Mouse (Mus musculus): ENCODE measurements around the gene Samd8.

The Samd8 gene

DNA sequence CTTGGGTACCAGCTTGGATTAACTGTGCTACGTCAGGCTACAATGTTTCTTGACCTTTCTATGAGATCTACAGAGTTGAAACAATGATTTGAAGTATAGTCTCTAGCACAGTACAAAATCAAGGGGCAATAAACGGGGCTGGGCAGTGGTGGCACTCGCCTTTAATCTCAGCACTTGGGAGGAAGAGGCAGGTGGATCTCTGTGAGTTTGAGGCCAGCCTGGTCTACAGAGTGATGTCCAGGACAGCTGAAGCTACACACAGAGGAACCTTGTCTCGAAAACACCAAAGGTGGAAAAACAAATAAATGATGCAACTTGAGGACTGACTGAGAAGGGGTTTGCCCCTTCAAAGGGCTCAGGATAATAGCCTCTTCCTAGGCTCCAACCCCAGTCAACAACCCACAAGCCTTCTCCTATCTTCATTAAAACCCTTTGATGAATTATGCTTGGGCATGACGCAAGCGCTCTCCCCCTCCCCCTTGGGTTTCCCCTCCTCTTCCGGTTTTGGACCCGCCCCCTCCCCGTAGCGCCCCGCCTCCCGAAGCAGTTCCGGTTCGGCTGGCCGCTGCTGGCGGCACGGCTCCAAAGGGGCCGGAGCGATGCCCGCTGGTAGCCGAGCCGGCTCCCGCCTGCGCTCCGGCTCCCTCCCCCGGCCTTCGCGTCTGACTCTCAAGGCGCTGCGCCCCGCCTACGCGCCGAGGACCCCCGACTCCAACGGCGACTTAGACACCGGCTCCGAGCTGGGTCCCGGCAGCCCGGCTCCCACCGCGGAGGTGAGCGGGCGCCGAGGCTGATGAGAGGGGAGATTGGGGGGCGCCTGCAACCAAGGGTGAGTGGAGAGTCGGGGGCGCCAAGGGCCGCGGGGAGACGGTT lies at the start of gene Samd8:
TSS of gene Samd8 (plus strand) at position 524 of the 873 bp plus-strand sequence.
- DNase-seq: peak; percentile 77 to 81

DNA sequence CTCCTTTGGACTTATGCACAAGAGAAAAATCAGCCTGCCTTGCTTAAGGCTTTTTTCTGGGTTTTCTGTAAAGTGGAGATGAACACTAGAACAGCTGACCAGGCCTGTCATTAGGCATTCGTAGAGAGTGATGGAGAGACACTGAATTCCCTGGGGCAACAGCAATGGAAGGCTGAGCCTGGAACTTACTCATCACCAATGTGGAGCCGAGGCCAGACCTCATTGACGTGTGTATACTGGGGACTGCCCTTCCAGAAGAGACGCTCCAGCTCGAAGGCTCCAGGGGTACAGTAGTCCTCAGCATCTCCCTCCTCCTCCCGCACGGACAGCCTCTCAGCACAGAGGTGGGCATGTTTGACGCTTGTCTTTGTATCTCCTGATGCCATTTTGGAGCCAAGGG lies 47.6 kb upstream of the Samd8 start:
- DNase-seq: no peak

DNA sequence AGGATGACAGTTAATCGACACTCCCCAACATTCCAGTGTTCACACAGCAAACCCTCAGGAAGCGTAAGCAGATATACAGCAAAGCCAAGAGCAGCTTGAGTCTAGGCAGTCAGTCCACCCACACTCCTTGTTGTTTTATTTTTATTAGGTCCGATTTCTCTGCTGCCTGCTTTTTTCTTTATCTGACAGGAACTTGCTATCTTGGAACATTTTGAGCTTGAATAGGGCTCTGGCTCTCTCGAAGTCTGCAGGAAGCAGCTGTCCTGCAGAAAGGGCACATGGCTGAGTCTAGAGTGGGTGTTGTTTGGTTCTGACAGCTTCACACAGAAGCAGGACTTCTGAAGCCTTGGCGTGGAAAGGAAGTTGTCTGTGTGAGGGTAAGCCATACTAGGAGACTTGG lies 47.1 kb upstream of the Samd8 start:
- DNase-seq: no peak

DNA sequence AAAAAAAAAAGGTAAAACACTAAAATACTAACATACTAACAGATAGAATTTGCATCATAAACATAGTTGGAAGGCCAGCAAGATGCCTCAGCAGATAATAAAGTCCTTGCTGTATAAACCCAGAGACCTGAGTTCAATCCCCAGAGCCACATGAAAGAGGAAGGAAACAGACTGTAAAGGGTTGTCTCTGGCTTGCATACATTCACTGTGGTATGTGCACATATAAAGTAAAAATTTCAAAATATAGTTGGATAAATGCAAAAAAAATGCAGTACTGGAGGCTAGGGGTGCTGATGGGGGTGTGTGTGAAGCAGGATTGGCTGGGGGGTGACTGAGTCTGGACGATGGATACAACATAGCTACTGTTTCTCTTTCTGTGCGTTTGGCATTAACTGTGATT lies 44.9 kb upstream of the Samd8 start:
- no peak for DNase-seq

DNA sequence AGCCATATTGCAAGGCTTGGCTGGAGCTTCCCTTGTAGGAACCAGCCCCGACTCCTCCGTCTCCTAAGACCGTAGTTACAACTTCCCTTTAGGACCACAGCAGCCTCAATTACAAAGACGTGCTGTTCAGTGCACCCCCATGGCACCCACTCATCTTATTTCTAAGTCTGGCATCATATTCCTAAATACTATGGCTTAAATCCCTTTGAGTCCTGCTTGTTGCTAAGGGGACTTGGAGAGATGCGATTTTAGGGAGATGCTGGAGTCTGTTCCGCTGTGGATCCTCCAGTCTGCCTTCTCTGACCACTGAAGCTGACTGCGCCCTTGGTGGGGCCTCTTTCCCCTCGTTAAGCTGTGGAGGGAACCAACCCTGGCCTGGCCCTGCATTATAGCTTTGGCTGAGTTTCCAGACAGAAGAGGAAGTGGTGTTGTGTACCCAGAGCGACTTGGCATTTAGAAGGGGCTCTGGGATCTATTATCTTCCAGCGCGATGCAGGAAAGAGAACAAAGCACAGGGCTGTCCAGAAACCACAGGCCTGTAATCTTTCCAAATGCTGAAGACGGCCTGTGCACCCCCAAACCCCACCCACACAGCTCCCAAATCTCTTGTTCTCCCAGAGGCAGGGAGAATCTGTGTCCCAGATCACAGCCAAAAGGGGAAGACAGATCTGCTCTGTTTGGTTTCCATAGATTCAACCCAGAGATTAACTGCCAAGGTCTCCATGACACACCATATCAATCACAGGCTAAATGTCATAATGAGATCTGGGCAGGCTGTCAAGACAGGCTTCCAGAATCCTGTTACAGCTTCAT lies 43.4 kb upstream of the Samd8 start:
- DNase-seq: no peak

DNA sequence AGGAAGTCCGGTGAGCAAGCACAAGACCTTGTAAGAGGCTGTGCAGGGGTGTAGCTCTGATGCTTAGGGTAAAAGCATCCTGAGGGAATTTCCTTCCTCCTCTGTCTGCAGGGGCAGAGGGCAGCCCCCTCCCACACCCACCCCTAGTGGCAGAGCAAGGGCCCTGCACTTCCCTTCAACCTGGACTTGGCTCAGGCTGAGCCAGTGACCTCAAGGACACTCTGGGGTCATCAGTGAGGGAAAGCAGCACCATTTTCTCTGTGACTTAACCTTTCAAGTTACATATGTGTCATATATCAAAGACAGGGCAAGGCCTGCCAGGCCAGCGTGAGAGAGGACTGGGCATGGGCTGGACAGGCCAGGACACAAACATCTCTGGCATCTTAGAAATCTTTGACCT lies 40.8 kb upstream of the Samd8 start:
- no peak for DNase-seq

DNA sequence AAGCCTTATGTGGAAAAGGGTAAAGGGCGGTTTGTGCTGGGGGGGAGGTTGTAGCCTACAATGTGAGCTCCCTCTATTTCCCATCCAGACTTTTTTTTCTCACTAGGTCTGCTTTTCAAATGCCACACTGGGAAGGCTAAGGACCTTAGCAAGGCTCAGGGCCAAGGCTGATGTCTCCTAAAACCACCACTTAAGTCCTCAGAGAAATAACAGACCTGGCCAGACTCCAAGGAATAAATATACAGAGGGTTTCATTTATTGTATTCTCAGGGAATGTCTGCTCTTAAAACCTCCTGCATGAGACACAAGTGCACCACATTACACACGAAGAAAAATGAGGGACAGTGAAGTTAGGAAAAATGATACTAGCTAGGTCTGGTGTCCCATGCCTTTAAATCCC lies 39.1 kb upstream of the Samd8 start:
- no peak for DNase-seq

DNA sequence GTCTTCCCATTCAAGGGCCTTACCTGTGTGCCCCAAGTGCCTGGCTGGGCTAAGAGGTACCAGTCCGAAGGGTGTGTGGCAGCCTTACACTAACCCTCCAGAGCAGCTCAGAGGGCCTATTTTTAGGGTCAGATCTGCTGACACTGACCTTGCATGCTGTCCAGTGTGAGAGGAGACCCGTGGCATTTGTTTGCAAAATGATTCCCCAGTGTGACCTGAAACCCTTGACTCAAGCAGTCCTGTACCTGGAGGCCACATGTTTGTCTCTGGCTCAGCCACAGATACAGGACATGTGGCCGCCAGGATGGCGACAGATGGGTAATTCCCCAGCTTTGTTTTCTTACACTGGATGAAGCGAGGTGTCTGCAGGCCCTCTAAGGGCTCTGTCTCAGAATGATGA lies 35.8 kb upstream of the Samd8 start, which contains the start of gene Dupd1:
TSS of gene Dupd1 (minus strand) at position 91 of the 400 bp plus-strand sequence.
- DNase-seq: no peak

DNA sequence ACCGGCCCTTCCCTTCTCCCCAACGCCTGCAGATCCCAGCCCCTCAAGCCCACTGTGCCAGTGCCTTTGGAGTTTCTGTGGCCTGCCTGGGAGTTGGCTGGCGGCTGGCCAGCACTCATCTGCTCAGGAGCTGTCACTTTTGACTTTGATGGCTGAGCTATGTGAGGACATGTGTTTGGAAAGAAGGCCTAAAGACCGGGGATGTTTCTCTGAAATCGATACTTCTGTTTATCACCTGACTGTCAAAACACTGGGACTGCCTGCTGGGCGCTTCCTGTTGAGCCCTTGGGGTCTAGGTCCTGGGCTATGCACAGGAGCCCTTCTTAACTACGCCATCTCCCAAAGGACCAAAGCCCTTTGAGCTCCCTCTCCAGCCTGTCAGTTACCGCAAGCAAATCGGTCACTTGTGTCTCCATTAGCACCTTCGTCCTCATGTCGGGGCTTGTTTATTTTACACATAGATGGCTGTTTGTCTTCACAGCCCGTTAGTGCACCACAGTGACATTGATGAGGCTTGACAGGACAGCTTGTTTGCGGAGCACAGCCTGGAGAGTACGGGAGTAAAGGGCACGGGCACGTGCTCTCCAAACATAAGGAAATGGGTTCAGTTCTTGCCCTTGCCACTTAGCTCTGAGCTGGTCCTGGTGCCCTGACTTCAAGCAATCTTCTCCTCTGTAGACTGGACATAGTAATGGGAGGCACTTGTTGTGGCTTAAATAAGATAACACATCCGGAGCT lies 30.5 kb upstream of the Samd8 start:
- DNase-seq: no peak

DNA sequence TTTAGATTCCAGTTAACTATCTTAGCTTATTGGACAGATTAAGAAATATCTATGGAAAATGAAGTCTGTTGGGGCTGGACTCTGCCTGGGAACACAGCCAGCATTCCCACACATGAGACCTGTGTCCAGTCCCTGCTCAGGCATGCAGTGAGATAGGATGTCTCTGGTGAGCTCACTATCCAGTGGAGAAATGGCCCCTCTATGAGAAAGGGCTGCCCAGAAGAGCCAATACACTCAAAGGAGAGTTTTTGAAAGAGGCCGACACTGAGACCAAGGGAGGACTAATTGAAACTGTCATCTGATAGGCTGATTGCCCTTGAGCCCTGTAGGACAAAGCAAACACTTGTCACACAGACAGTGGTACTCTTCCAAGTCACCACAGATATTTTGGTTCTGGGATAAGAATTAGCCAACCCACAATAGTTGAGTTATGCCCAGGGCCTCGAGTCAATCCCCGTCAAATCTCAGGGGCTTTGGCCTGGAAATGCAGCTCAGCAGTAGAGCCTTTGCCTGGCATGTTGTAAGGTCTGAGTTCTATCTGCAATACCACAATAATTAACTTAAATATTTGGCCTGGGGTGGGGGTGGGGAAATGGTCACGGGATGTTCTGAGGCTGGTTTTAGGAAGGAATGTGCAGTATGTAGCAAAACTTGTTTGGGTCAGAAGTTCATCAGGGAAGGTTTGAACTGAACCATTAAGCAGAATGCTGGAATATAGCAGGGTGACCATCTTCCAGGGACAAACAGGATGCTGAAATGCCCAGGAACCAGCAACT lies 29.7 kb upstream of the Samd8 start:
- DNase-seq: no peak

DNA sequence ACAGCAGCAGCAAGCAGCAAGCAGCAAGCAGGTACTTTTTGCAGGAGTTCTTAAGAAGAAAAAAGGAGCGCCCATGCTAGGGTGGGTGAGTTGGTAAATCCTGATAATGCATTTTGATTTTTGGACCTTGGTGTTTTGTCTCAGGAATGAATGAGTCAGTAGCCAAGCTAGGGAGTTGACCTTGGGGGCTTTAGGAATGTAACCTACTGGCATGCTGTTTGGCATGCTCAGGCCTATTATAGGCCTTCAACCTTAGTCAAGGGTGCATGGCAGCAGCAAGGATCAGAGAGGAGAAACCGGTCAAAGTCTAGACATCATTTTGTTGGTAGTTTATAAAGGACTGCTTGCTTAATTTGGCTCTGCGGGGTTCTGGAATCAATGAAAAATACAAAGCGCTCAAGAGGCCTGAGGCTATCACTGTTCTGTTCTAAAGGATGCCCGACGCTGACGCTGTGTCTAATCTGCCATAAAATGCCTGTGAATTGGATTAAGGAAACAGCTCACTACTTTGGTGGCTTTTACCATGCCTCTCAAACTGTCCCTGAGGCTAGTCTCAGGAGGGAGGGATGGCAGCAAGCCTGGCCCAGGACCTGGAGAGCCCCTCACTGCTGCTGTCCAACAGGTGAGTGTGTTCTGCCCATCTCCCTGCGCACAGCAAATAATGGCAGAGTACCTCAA lies 28.2 kb upstream of the Samd8 start:
- DNase-seq: no peak

DNA sequence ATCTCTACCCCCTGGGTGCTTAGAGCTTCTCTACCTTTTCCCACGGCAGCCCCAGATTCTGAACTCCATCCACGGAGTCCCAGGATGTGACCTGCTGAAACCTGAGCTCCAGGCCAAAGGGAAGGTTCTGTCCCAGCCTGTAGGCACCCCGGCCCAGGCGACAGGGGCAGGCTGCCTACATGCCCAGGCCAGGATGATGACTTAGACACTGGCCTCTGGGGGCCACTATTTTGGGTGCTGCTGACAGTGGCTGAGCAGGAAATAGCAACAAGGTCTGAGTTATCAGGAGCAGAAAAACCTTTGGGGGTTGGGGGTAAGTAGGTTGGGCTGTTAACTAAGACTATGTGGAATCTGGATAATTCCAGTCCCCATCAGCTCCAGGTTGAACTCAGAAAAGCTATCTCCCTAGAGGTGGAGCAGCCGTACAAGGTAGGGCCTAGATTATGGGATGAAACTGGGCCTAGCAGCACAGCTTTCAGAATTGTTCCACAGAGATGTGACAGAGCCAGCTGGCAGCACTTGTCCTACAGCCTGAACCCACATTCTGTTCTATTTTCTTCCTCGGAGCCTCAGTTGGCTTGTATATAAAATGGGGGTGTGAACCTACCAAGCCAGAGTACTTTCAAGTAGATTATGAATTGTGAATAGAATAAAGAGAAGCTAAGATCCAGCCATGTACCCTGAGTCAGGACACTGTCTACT lies 21.1 kb upstream of the Samd8 start:
- no peak for DNase-seq

DNA sequence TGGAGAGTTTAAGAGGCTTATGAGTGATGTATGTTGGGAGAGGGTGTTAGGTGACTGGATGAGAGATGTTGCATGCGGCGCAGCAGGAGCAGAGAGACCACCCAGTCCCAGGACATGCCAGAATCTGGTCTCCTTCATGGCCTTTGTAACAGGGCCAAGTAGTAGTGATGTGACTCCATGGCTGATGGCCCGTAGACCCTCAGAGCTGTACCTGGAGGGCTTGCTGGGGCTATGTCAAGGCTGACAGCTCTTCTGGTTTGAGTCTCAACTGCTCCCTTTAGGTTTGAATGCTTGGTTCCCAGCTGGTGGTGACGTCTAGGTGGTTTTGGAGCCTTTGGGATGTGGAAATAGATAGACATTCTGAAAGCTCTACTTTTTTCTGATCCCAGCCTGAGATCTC lies 20.4 kb upstream of the Samd8 start:
- DNase-seq: no peak

DNA sequence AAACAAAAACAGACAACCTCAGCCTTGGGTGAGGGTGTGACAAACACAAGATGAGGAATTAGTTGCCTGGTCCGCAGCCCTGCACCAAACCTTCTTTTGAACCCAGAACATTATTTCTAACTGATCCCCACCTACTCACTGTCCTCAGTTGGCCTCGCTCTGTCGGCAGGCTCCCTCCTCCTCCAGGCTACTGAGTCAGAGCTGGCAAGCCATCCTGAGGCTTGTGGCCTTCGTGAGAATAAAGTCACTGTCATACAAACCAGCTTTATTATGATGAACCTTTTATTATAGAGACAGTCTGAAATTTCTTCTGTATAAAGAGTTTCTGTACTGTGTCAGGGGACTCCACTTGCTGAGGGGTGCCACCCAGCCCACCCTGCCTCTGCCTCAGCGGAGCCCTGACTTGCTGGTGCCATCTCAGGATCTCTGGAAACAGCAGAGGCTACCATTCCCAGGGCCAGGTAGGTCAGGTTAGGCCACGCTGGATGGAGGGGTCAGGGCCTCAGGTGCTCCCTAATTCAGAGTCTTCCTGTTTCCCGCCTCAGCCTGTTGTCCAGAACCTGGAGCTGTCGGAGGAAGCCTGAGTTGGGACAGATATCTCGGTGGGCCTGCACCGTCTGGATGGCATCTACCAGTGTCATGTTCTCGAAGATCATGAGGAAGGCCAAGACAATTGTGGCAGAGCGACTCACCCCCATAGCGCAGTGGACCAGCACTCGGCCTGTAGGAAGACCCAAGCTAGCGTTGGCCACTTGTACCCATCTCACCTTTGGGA lies 17.0 kb upstream of the Samd8 start:
- DNase-seq: no peak

DNA sequence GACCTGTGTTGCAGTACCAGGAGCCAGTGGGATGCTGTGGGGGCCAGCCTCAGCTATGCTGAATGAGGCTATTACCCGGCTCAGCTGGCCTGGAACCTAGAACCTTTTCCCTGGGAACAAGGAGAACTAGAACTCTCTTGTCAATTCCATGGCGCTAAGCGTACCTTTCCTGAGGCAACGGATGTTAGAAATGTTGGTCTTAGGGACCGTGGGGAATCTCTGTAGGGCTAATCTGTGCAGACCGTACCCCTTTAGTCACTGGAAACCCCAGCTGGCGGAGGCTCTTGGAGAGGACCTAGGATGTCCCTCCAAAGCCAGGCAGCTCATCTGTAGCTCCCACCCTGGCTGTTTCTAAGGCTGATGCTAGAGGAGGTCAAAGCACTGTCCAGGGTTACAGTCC lies 10.0 kb upstream of the Samd8 start:
- DNase-seq: no peak

DNA sequence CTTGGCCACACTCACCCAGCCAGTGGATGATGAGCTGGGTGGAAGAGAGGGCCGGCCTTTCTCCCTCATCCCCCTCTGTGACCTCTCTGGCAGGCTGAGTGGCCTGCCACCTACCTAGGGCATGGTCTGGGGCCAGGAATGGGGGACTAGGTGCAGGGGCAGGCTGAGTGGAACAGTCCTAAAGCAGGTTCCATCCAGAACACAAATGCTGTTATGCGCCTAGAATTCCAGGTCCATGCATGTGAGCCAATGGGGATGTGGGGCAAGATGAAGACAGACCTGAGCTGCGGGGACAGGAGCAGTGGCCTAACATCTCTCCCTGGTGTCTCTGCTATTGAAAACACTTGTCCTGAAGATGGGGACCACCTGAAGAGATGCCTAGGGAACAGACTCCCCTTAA lies 9.0 kb upstream of the Samd8 start:
- no peak for DNase-seq

DNA sequence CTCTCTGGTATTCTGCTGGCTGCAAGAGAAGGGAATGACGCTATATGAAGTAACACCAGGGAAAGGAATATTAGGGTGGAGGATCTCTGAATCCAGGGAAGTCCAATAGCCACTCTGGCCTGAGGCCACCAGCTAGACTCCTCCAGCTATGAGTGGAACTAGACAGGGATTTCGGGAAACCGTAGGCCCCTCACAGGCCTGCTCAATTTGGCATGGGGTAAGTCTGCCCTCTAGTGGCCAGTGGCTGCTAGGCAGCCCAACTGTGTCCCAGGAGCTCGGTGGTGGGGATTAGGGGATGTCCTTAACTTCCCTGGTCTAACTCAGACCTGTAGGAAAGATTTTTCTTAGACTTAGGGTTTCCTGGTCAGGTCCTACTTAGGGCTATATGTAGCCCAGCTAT lies 8.5 kb upstream of the Samd8 start:
- DNase-seq: peak; percentile 51 to 72

DNA sequence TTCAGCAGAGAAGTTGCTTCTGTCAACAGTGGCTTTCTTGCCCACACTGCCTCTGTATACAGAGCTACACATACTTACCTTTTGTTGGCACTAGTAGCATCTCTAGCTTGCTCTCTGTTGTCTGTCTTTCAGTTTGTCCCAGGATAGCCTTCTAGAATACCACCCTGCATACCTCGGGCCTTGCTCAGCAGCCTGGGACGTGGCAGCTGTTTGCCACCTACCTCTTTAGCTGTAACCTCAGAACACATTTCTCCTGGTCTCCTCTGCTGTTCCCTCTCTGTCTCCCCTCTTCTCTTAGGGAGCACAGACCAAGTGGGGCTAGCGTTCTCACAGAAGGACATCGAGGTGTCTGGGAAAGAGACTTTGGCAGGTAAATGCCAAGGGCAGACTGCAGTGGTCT lies 7.9 kb upstream of the Samd8 start:
- DNase-seq: no peak

DNA sequence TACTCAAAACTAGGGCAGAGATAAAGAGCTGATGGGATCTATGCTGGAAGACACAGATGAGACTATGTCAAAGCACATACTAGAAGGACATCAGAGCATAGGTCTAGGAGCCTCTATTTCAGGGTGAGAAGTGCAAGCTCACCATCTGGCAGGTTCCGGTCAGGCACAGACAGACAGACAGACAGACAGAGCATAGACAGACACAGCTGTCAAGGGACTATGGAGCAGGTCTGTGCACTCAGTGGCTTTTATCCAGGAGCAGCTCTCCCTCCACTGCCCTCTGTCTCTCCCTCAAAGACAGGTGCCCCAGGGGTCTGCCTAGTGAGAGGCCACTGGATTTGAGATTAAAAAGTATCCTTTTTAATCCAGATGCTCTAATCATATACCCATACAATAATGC lies 6.2 kb upstream of the Samd8 start:
- no peak for DNase-seq

DNA sequence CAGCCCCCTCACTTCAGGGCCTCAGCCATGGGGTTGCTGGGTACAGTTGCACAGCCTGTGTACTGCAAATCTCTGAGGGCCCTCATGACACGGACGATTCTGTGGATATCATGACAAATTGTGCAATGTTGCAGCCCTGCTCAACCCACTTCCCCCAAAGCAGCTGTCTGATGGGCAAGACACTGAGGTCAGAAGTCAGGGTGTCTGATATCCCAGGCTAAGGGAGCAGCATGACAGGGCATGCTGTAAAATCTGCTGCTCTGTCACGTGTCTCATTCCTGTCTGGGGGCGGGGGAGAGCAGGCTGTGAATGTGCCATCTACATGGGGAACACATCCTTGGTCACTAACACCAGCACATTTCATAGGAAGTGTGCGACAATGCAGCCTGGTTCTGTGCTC lies 5.2 kb upstream of the Samd8 start:
- DNase-seq: no peak

DNA sequence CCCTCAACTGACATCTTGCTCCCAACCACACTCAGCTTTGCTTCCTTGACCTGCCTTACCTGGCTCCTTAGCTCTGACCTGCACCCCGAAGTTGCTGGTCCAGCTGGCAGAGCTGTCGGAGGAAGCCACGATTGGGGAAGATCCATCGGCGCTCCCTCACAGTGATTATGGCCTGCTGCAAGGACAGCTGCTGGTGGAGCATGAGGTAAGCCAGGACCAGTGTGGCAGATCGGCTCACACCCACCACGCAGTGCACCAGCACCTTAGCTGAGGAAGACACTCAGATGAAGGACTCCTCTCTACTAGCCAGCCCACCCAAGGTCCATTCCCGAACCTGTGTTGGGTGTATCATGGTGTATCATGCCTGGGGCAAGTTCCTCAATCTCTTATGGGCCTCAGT lies 4.1 kb upstream of the Samd8 start:
- DNase-seq: no peak

Measured in kidney, adult 8-10 months (tissue).